Mouse (Mus musculus): Measurements from ENCODE around the gene Dhx34. TPM values are rescaled to one million over a fixed set of nuclear protein-coding genes. Genes with fewer than 3 reads are reported as not detected.

Dhx34 gene
- total RNA-seq, 1 experiment: 8.6 TPM

GRCm38 (mm10) chr7:16147643-16148042 lies 74.2 kb downstream of the Dhx34 start:
- no peak overlapping the region for H3K4me3 ChIP-seq (ENCODE audit: insufficient read depth in 1 of 2, low read depth in 1 of 2, low read length in 2 of 2, poor library complexity in 1 of 2, severe bottlenecking in 1 of 2)
- H3K9ac ChIP-seq (ENCODE audit: insufficient read depth, low read depth, low read length, poor library complexity, severe bottlenecking): no peak overlapping the region
- H3K36me3 ChIP-seq (ENCODE audit: control insufficient read depth, insufficient read depth, low read length, poor library complexity, severe bottlenecking): no peaks in the 10 kb centered on the region
- H3K4me1 ChIP-seq (ENCODE audit: control insufficient read depth in 2 of 2, insufficient read depth in 2 of 2, low read length in 2 of 2, poor library complexity in 1 of 2): peaks cover 0 to 6% of the 10 kb centered on the region in 2 experiments; a peak in 1 of 4 replicates
- no peak overlapping the region for H3K27ac ChIP-seq (ENCODE audit: insufficient read depth, low read depth, low read length, poor library complexity, severe bottlenecking)
- H3K9me3 ChIP-seq (ENCODE audit: control insufficient read depth, insufficient read depth, low read depth, low read length): no peaks in the 10 kb centered on the region
- no peak for DNase-seq (ENCODE audit: low read depth, low spot score)
- in situ Hi-C loops (cut with MboI; ENCODE audit: low sequenced_read_pairs in 2 of 2, unreplicated experiment in 2 of 2): loop anchor here in 1 of 2 experiments (10.0 to 25.0 kb wide), 2 partner anchors 57 to 185 kb away; partner anchors contain the start of gene Ehd2
- TF ChIP-seq MAFK (IDR thresholded peaks at IDR 0.05; ENCODE audit: insufficient read depth, low read depth, low read length): no peak
- no peak for TF ChIP-seq ZC3H11A (IDR thresholded peaks at IDR 0.05; ENCODE audit: borderline replicate concordance, low read depth, low read length)
- no peak for TF ChIP-seq ZNF384 (IDR thresholded peaks at IDR 0.05; ENCODE audit: low read depth, low read length)
- TF ChIP-seq CHD2 (IDR thresholded peaks at IDR 0.05; ENCODE audit: low read depth, low read length): no peak
- no peak for TF ChIP-seq HCFC1 (IDR thresholded peaks at IDR 0.05; ENCODE audit: borderline replicate concordance, insufficient read depth, low read length)

Other genes with a start within 250 kb of the Dhx34 start
- gene Bicra, start 174.1 kb downstream of the Dhx34 start, total RNA-seq (2012; rRNA removed): 3.5 and 3.6 TPM in 2 replicates
- 0.36 and 0.53 TPM in 2 replicates for gene Zfp541, start 160.2 kb downstream of the Dhx34 start, total RNA-seq (2012; rRNA removed)
- gene Napa, start 123.6 kb downstream of the Dhx34 start, total RNA-seq (2012; rRNA removed): 99.5 and 103 TPM in 2 replicates
- gene Kptn, start 102.1 kb downstream of the Dhx34 start, total RNA-seq (2012; rRNA removed): 15.4 and 20.0 TPM in 2 replicates
- gene Slc8a2, start 92.2 kb downstream of the Dhx34 start, total RNA-seq (2012; rRNA removed): 3.1 and 7.8 TPM in 2 replicates
- gene Meis3, start 46.9 kb downstream of the Dhx34 start, total RNA-seq (2012; rRNA removed): 2.6 and 3.8 TPM in 2 replicates
- 0.05 and 0.13 TPM in 2 replicates for gene C5ar2, start 22.1 kb upstream of the Dhx34 start, total RNA-seq (2012; rRNA removed)
- not detected in 2 replicates for gene C5ar1, start 37.5 kb upstream of the Dhx34 start, total RNA-seq (2012; rRNA removed)
- gene Inafm1, start 51.6 kb upstream of the Dhx34 start, total RNA-seq (2012; rRNA removed): 2.1 TPM in 2 replicates
- gene Ccdc9, start 64.8 kb upstream of the Dhx34 start, total RNA-seq (2012; rRNA removed): 53.9 and 70.3 TPM in 2 replicates
- gene Bbc3, start 86.4 kb upstream of the Dhx34 start, total RNA-seq (2012; rRNA removed): 21.9 and 34.9 TPM in 2 replicates
- gene Sae1, start 165.8 kb upstream of the Dhx34 start, total RNA-seq (2012; rRNA removed): 163 and 213 TPM in 2 replicates
- gene Zc3h4, start 178.9 kb upstream of the Dhx34 start, total RNA-seq (2012; rRNA removed): 43.7 and 43.9 TPM in 2 replicates
- 82.7 and 117 TPM in 2 replicates for gene Tmem160, start 230.7 kb upstream of the Dhx34 start, total RNA-seq (2012; rRNA removed)